Mouse (Mus musculus): Measurements from ENCODE around the gene Tril. TPM values are rescaled to one million over a fixed set of nuclear protein-coding genes. Genes with fewer than 3 reads are reported as not detected.

Tril gene
- polyA plus RNA-seq, 1 experiment from 2014 or later: 77.7 TPM

GRCm38 (mm10) chr6:53812242-53812641, 8.4 kb downstream of the Tril start:
- H3K36me3 ChIP-seq (ENCODE audit: insufficient read depth, low read length): 0 out of 2 replicates have a peak, but pooled peaks cover 5% of the 10 kb centered on the region
- H3K4me3 ChIP-seq (replicated peaks; ENCODE audit: low read depth, low read length): no peak overlapping the region
- H3K9me3 ChIP-seq (replicated peaks; ENCODE audit: low read length): no peaks in the 10 kb centered on the region
- DNase-seq (ENCODE audit: low spot score): peak; percentile 44
- peak; percentile 57 for TF ChIP-seq CTCF (IDR thresholded peaks at IDR 0.05; ENCODE audit: low read depth)
- H3K9ac ChIP-seq (ENCODE audit: low read depth, low read length): no peak overlapping the region
- no peaks in the 10 kb centered on the region for H3K27me3 ChIP-seq (ENCODE audit: insufficient read depth, low read length)
- H3K4me2 ChIP-seq (ENCODE audit: low read length): no peak overlapping the region
- no peak overlapping the region for H3K27ac ChIP-seq
- ATAC-seq (replicated peaks; ENCODE audit: low FRiP score, low read depth): no peak
- H3K4me1 ChIP-seq (replicated peaks; ENCODE audit: insufficient read depth, low read length): peaks cover 4% of the 10 kb centered on the region; the same call in 1 of the 2 replicates
- whole genome bisulfite sequencing: 59% methylated on average over 3 of the region's 3 CpGs

GRCm38 (mm10) chr6:53808801-53809200, 11.8 kb downstream of the Tril start:
- no peak overlapping the region for H3K4me3 ChIP-seq (replicated peaks; ENCODE audit: low read depth, low read length)
- ATAC-seq (replicated peaks; ENCODE audit: low FRiP score, low read depth) (peak; percentile 65; the same call in 1 of the 2 replicates), DNase-seq (ENCODE audit: low spot score) (peak; percentile 86)
- H3K4me1 ChIP-seq (replicated peaks; ENCODE audit: insufficient read depth, low read length): peaks cover 15% of the 10 kb centered on the region
- H3K27ac ChIP-seq: 0 out of 2 replicates have a peak overlapping the region, but pooled peaks have one; percentile 21
- no peak overlapping the region for H3K4me2 ChIP-seq (ENCODE audit: low read length)
- no peak overlapping the region for H3K9ac ChIP-seq (ENCODE audit: low read depth, low read length)
- no peaks in the 10 kb centered on the region for H3K27me3 ChIP-seq (ENCODE audit: insufficient read depth, low read length)
- WGBS: 46% methylated on average over 9 of the region's 9 CpGs
- no peaks in the 10 kb centered on the region for H3K9me3 ChIP-seq (replicated peaks; ENCODE audit: low read length)
- no peak for TF ChIP-seq CTCF (IDR thresholded peaks at IDR 0.05; ENCODE audit: low read depth)
- H3K36me3 ChIP-seq (ENCODE audit: insufficient read depth, low read length): no peaks in the 10 kb centered on the region

- no peak overlapping the region for H3K9ac ChIP-seq (ENCODE audit: low read depth, low read length)
- ATAC-seq (replicated peaks; ENCODE audit: low FRiP score, low read depth): no peak
- DNase-seq (ENCODE audit: low spot score): peak; percentile 40
Measured at GRCm38 (mm10) chr6:53807185-53807584, 13.4 kb downstream of the Tril start.

GRCm38 (mm10) chr6:53806591-53807023, 14.0 kb downstream of the Tril start:
- no peaks in the 10 kb centered on the region for H3K36me3 ChIP-seq (ENCODE audit: insufficient read depth, low read length)
- H3K4me1 ChIP-seq (replicated peaks; ENCODE audit: insufficient read depth, low read length): peaks cover 15% of the 10 kb centered on the region
- ATAC-seq (replicated peaks; ENCODE audit: low FRiP score, low read depth) (0 out of 2 replicates have a peak, but pooled peaks have one; percentile 49), DNase-seq (ENCODE audit: low spot score) (peak; percentile 84)
- TF ChIP-seq CTCF (IDR thresholded peaks at IDR 0.05; ENCODE audit: low read depth): no peak
- peak overlapping the region; percentile 26; the same call in 1 of the 2 replicates for H3K27ac ChIP-seq
- H3K9me3 ChIP-seq (replicated peaks; ENCODE audit: low read length): no peaks in the 10 kb centered on the region
- H3K4me2 ChIP-seq (ENCODE audit: low read length): no peak overlapping the region
- no peaks in the 10 kb centered on the region for H3K27me3 ChIP-seq (ENCODE audit: insufficient read depth, low read length)
- H3K9ac ChIP-seq (ENCODE audit: low read depth, low read length): no peak overlapping the region
- H3K4me3 ChIP-seq (replicated peaks; ENCODE audit: low read depth, low read length): no peak overlapping the region
- 13% methylated on average over 8 of the region's 8 CpGs for WGBS

More at GRCm38 (mm10) chr6:53807185-53807584, 13.4 kb downstream of the Tril start:
- Histone ChIP-seq H3K27ac (peak overlapping the region; percentile 26; the same call in 1 of the 2 replicates), H3K9me3 (replicated peaks; ENCODE audit: low read length) (no peaks in the 10 kb centered on the region), H3K27me3 (ENCODE audit: insufficient read depth, low read length) (no peaks in the 10 kb centered on the region), H3K4me2 (ENCODE audit: low read length) (no peak overlapping the region), H3K4me3 (replicated peaks; ENCODE audit: low read depth, low read length) (no peak overlapping the region), H3K4me1 (replicated peaks; ENCODE audit: insufficient read depth, low read length) (peaks cover 15% of the 10 kb centered on the region), H3K36me3 (ENCODE audit: insufficient read depth, low read length) (no peaks in the 10 kb centered on the region)
- no peak for TF ChIP-seq CTCF (IDR thresholded peaks at IDR 0.05; ENCODE audit: low read depth)
- WGBS: 43% methylated on average over 3 of the region's 3 CpGs

GRCm38 (mm10) chr6:53806021-53806420, 14.6 kb downstream of the Tril start:
- no peaks in the 10 kb centered on the region for H3K36me3 ChIP-seq (ENCODE audit: insufficient read depth, low read length)
- ATAC-seq (replicated peaks; ENCODE audit: low FRiP score, low read depth) (no peak), DNase-seq (ENCODE audit: low spot score) (no peak)
- no peaks in the 10 kb centered on the region for H3K27me3 ChIP-seq (ENCODE audit: insufficient read depth, low read length)
- WGBS: 60% methylated on average over 5 of the region's 5 CpGs
- no peaks in the 10 kb centered on the region for H3K9me3 ChIP-seq (replicated peaks; ENCODE audit: low read length)
- H3K4me2 ChIP-seq (ENCODE audit: low read length): no peak overlapping the region
- no peak overlapping the region for H3K27ac ChIP-seq
- H3K4me1 ChIP-seq (replicated peaks; ENCODE audit: insufficient read depth, low read length): peaks cover 15% of the 10 kb centered on the region
- no peak for TF ChIP-seq CTCF (IDR thresholded peaks at IDR 0.05; ENCODE audit: low read depth)
- no peak overlapping the region for H3K4me3 ChIP-seq (replicated peaks; ENCODE audit: low read depth, low read length)
- no peak overlapping the region for H3K9ac ChIP-seq (ENCODE audit: low read depth, low read length)

GRCm38 (mm10) chr6:53804145-53804544, 16.5 kb downstream of the Tril start:
- no peak for TF ChIP-seq CTCF (IDR thresholded peaks at IDR 0.05; ENCODE audit: low read depth)
- ATAC-seq (replicated peaks; ENCODE audit: low FRiP score, low read depth): no peak
- Histone ChIP-seq H3K4me2 (ENCODE audit: low read length) (no peak overlapping the region), H3K36me3 (ENCODE audit: insufficient read depth, low read length) (no peaks in the 10 kb centered on the region), H3K27me3 (ENCODE audit: insufficient read depth, low read length) (no peaks in the 10 kb centered on the region), H3K9ac (ENCODE audit: low read depth, low read length) (no peak overlapping the region), H3K4me1 (replicated peaks; ENCODE audit: insufficient read depth, low read length) (peaks cover 15% of the 10 kb centered on the region), H3K4me3 (replicated peaks; ENCODE audit: low read depth, low read length) (no peak overlapping the region), H3K27ac (no peak overlapping the region), H3K9me3 (replicated peaks; ENCODE audit: low read length) (no peaks in the 10 kb centered on the region)
- WGBS: 76% methylated on average over 6 of the region's 6 CpGs
- no peak for DNase-seq (ENCODE audit: low spot score)

GRCm38 (mm10) chr6:53803551-53803950, 17.1 kb downstream of the Tril start:
- peaks cover 15% of the 10 kb centered on the region for H3K4me1 ChIP-seq (replicated peaks; ENCODE audit: insufficient read depth, low read length)
- no peaks in the 10 kb centered on the region for H3K9me3 ChIP-seq (replicated peaks; ENCODE audit: low read length)
- no peak for TF ChIP-seq CTCF (IDR thresholded peaks at IDR 0.05; ENCODE audit: low read depth)
- H3K36me3 ChIP-seq (ENCODE audit: insufficient read depth, low read length): no peaks in the 10 kb centered on the region
- ATAC-seq (replicated peaks; ENCODE audit: low FRiP score, low read depth): no peak
- H3K9ac ChIP-seq (ENCODE audit: low read depth, low read length): no peak overlapping the region
- H3K27ac ChIP-seq: no peak overlapping the region
- H3K4me2 ChIP-seq (ENCODE audit: low read length): no peak overlapping the region
- H3K27me3 ChIP-seq (ENCODE audit: insufficient read depth, low read length): no peaks in the 10 kb centered on the region
- no peak for DNase-seq (ENCODE audit: low spot score)
- 98% methylated on average over 4 of the region's 4 CpGs for WGBS
- no peak overlapping the region for H3K4me3 ChIP-seq (replicated peaks; ENCODE audit: low read depth, low read length)
